Mouse (Mus musculus) liver, embryonic 16.5 days (tissue): ENCODE results near the gene Cypt14. TPM values are rescaled to one million over a fixed set of nuclear protein-coding genes. Genes with fewer than 3 reads are reported as not detected.
"Not testable (repeated sequence)": the region's sequence is repeated elsewhere in the genome, so short reads cannot be mapped to it uniquely, and the experiment has no call there.

ENCODE experiments used
- ATAC-seq: fragments of 200-750 bp; cut with Nextera tagmentation; 2 replicates; pipeline ENCODE4 v1.8.0; 2017; ENCODE audit warnings: low read depth, mild to moderate bottlenecking, moderate number of reproducible peaks, moderate library complexity
- H3K27ac ChIP-seq: fragments of 300-500 bp; sonication (generic); 2 replicates; pipeline ENCODE4 v1.5.1; 2014; ENCODE audit warnings: mild to moderate bottlenecking, low read length
- H3K27me3 ChIP-seq: fragments of 300-500 bp; sonication (generic); 2 replicates; pipeline ENCODE4 v1.6.1; 2014; ENCODE audit warnings: low read depth, low read length, mixed read lengths; ENCODE audit not compliant: control insufficient read depth, insufficient read depth
- H3K36me3 ChIP-seq: fragments of 300-500 bp; sonication (generic); 2 replicates; pipeline ENCODE4 v1.6.1; 2014; ENCODE audit warnings: mild to moderate bottlenecking; ENCODE audit not compliant: control insufficient read depth, insufficient read depth
- H3K4me1 ChIP-seq: fragments of 300-500 bp; sonication (generic); 2 replicates; pipeline ENCODE4 v1.6.1; 2014; ENCODE audit warnings: low read depth, low read length, mixed read lengths; ENCODE audit not compliant: control insufficient read depth
- H3K4me2 ChIP-seq: fragments of 300-500 bp; sonication (generic); 2 replicates; pipeline ENCODE4 v1.6.1; 2014; ENCODE audit warnings: low read depth, low read length, mixed read lengths
- H3K4me3 ChIP-seq: fragments of 300-500 bp; sonication (generic); 2 replicates; pipeline ENCODE4 v1.5.1; 2014; ENCODE audit warnings: low read depth, mild to moderate bottlenecking, low read length
- H3K9ac ChIP-seq: fragments of 300-500 bp; sonication (generic); 2 replicates; pipeline ENCODE4 v1.6.1; 2014; ENCODE audit warnings: low read depth, low read length
- H3K9me3 ChIP-seq: fragments of 300-500 bp; sonication (generic); replicated peaks from 2 replicates; pipeline ENCODE4 v1.6.1; 2016; ENCODE audit warnings: low read length; ENCODE audit not compliant: control insufficient read depth
- WGBS: fragments of 180-500 bp; shearing (Covaris S2); extraction: QIAGEN DNeasy Blood & Tissue Kit; methylation state at CpG from one replicate; pipeline ENCODE4 v1.1.7; 2014; ENCODE audit not compliant: insufficient replicate concordance; 5-methylcytosine and 5-hydroxymethylcytosine counted together
- polyA plus RNA-seq: library from polyadenylated mRNA; unstranded; fragments of >200 nt; fragmentation: Nextera tagmentation; extraction: Ambion mirVana; gene quantifications from 2 replicates; pipeline ENCODE4 v1.2.1, GENCODE M21; 2015

The Cypt14 gene
- polyA plus RNA-seq = not detected in 2 replicates

GRCm38 (mm10) chrX:39863504-39863903 is at the start of gene Cypt14:
Gene Cypt14, minus strand, starts transcription at chrX:39863604.
- H3K27ac ChIP-seq, H3K9ac ChIP-seq, H3K4me1 ChIP-seq, H3K36me3 ChIP-seq, H3K9me3 ChIP-seq, H3K4me2 ChIP-seq, ATAC-seq, H3K4me3 ChIP-seq, H3K27me3 ChIP-seq: not testable (repeated sequence)
- 47% methylated on average over 2 of the region's 2 CpGs for WGBS
